Mouse (Mus musculus) layer of hippocampus, adult 2 months (tissue): ENCODE data around the gene B4galt5. TPM values are rescaled to one million over a fixed set of nuclear protein-coding genes. Genes with fewer than 3 reads are reported as not detected.

Source experiments
- DNase-seq, 2 experiments: peaks; one replicate each; pipeline ENCODE4 v3.0.0; 2022; ENCODE audit warnings: low spot score in 2 of 2
- H3K27ac ChIP-seq: fragments of 200-600 bp; 2 replicates; pipeline ENCODE4 v1.8.1; 2022
- H3K4me3 ChIP-seq: fragments of 200-600 bp; 2 replicates; pipeline ENCODE4 v1.8.1; 2022; ENCODE audit warnings: mild to moderate bottlenecking
- CTCF ChIP-seq: fragments of 200-600 bp; conservative IDR thresholded peaks from 2 replicates; pipeline ENCODE4 v1.8.1; 2022; ENCODE audit warnings: antibody characterized with exemption, mild to moderate bottlenecking, moderate library complexity
- total RNA-seq, 2 experiments: library from RNA; stranded (reverse); gene quantifications; 2 replicates each; pipeline ENCODE4 v1.2.3; 2021

B4galt5 gene
- total RNA-seq, 2 experiments from 2014 or later = 38.1 to 43.9 TPM

- no peak for TF ChIP-seq CTCF
- no peak for DNase-seq
These were observed 26.2 kb upstream of the B4galt5 start for GRCm38 (mm10) chr2:167375135-167375534.

GRCm38 (mm10) chr2:167374191-167374805, 25.3 kb upstream of the B4galt5 start:
- Histone ChIP-seq H3K27ac (no peak overlapping the region), H3K4me3 (no peak overlapping the region)
- TF ChIP-seq CTCF = no peak
- no peak for DNase-seq

More at GRCm38 (mm10) chr2:167375135-167375534, 26.2 kb upstream of the B4galt5 start:
- Histone ChIP-seq H3K4me3 (no peak overlapping the region), H3K27ac (no peak overlapping the region)

- no peak overlapping the region for H3K27ac ChIP-seq
- no peak overlapping the region for H3K4me3 ChIP-seq
- TF ChIP-seq CTCF = no peak
- DNase-seq = peak in 1 of 2 experiments; percentile 42
These were observed 24.3 kb upstream of the B4galt5 start for GRCm38 (mm10) chr2:167373266-167373665.

GRCm38 (mm10) chr2:167371506-167371905, 22.5 kb upstream of the B4galt5 start:
- H3K27ac ChIP-seq = no peak overlapping the region
- no peak overlapping the region for H3K4me3 ChIP-seq
- TF ChIP-seq CTCF = no peak
- DNase-seq = no peak

- Histone ChIP-seq H3K27ac (no peak overlapping the region), H3K4me3 (no peak overlapping the region)
- no peak for DNase-seq
- no peak for TF ChIP-seq CTCF
These were observed 19.3 kb upstream of the B4galt5 start for GRCm38 (mm10) chr2:167368328-167368727.

- no peak for DNase-seq
- no peak overlapping the region for H3K27ac ChIP-seq
- no peak overlapping the region for H3K4me3 ChIP-seq
- TF ChIP-seq CTCF = no peak
These were observed 18.8 kb upstream of the B4galt5 start for GRCm38 (mm10) chr2:167367777-167368281.

- no peak for DNase-seq
- no peak for TF ChIP-seq CTCF
- H3K27ac ChIP-seq = no peak overlapping the region
These were observed 18.3 kb upstream of the B4galt5 start for GRCm38 (mm10) chr2:167367325-167367724.

GRCm38 (mm10) chr2:167365063-167365462, 16.1 kb upstream of the B4galt5 start:
- Histone ChIP-seq H3K4me3 (no peak overlapping the region), H3K27ac (no peak overlapping the region)
- no peak for DNase-seq
- peak; percentile 37 for TF ChIP-seq CTCF

More at GRCm38 (mm10) chr2:167367325-167367724, 18.3 kb upstream of the B4galt5 start:
- no peak overlapping the region for H3K4me3 ChIP-seq

- Histone ChIP-seq H3K27ac (no peak overlapping the region), H3K4me3 (no peak overlapping the region)
- no peak for TF ChIP-seq CTCF
- no peak for DNase-seq
These were observed 14.5 kb upstream of the B4galt5 start for GRCm38 (mm10) chr2:167363272-167364045.

- H3K27ac ChIP-seq = no peak overlapping the region
- H3K4me3 ChIP-seq = no peak overlapping the region
- no peak for DNase-seq
- no peak for TF ChIP-seq CTCF
These were observed 9.5 kb upstream of the B4galt5 start for GRCm38 (mm10) chr2:167358499-167358898.

GRCm38 (mm10) chr2:167356885-167357284, 7.9 kb upstream of the B4galt5 start:
- TF ChIP-seq CTCF = no peak
- no peak overlapping the region for H3K27ac ChIP-seq
- no peak overlapping the region for H3K4me3 ChIP-seq
- DNase-seq = no peak

GRCm38 (mm10) chr2:167354611-167355165, 5.7 kb upstream of the B4galt5 start:
- Histone ChIP-seq H3K4me3 (no peak overlapping the region), H3K27ac (no peak overlapping the region)
- DNase-seq = no peak
- TF ChIP-seq CTCF = no peak

GRCm38 (mm10) chr2:167354046-167354445, 5.1 kb upstream of the B4galt5 start:
- H3K4me3 ChIP-seq = no peak overlapping the region
- no peak for TF ChIP-seq CTCF
- DNase-seq = no peak
- no peak overlapping the region for H3K27ac ChIP-seq

- Histone ChIP-seq H3K4me3 (no peak overlapping the region), H3K27ac (no peak overlapping the region)
- DNase-seq = no peak
- TF ChIP-seq CTCF = no peak
These were observed 3.5 kb upstream of the B4galt5 start for GRCm38 (mm10) chr2:167352496-167352895.
